Comparison of ENCODE assay signal across 17 mouse cellular contexts in the genomic region with DNA sequence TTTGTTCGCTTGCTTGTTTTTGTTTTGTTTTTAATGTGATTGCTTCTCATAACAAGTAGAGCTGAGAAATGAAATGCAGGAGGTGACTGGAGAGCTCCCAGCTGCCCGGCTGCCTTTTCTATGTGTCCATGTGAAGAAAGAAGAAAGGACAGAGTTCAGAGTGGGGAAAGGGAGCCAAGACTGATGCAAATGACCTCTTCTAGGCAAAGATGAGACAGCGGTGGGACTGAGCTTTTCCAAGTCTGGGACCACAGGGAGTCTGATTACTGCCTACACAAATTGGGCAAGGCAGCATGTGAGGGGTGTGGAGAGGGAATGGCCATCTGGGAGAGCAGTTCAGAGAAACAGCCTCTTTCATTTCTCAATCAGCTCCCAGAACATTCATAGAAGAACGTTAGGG. TPM values are rescaled to one million over a fixed set of nuclear protein-coding genes. Genes with fewer than 3 reads are reported as not detected.
DNase-seq lines count a peak whose midpoint lies in the region; ATAC-seq and TF ChIP-seq lines count a peak whose summit lies in the region.
"Had no signal": no experiment of that assay in that cellular context is flagged by ENCODE, and none has a peak within 500 bp of the region (broad histone marks: within the 10 kb centered on the region; RNA-seq: fewer than 3 reads in every experiment).

No protein-coding gene starts in this region.

- H3K4me1 ChIP-seq in lung, postnatal 0 days (ENCODE audit: insufficient read depth, low read depth, low read length) = no peaks in the 10 kb centered on the region
- H3K4me1 ChIP-seq: heart, embryonic 10.5 days; intestine, embryonic 15.5 days had no signal

- H3K36me3 ChIP-seq in lung, postnatal 0 days (ENCODE audit: insufficient read depth, low read length) = no peaks in the 10 kb centered on the region
- H3K36me3 ChIP-seq: heart, embryonic 10.5 days; hindbrain, embryonic 10.5 days; intestine, embryonic 15.5 days had no signal

- 0 out of 2 replicates have a peak, but pooled peaks have one; percentile 10 for TF ChIP-seq EP300 in lung, postnatal 0 days (IDR thresholded peaks at IDR 0.05)

- H3K9ac ChIP-seq in lung, postnatal 0 days (replicated peaks; ENCODE audit: low read depth) = no peak overlapping the region
- H3K9ac ChIP-seq: forebrain, embryonic 13.5 days; forebrain, postnatal 0 days; hindbrain, embryonic 14.5 days; intestine, embryonic 15.5 days had no signal

- no peaks in the 10 kb centered on the region for H3K9me3 ChIP-seq in lung, postnatal 0 days (ENCODE audit: low read length)
- H3K9me3 ChIP-seq: forebrain, embryonic 13.5 days; heart, embryonic 10.5 days; hindbrain, embryonic 10.5 days; intestine, embryonic 15.5 days had no signal

- no peak for TF ChIP-seq CTCF in lung, postnatal 0 days (IDR thresholded peaks at IDR 0.05)

- intact Hi-C loops in gastrocnemius, postnatal 14 days (cut with DNase I; ENCODE audit: low total_unique reads) = no loop called here

- H3K4me3 ChIP-seq in lung, postnatal 0 days (ENCODE audit: low read depth, low read length) = no peak overlapping the region
- H3K4me3 ChIP-seq: forebrain, embryonic 13.5 days; heart, embryonic 10.5 days; hindbrain, embryonic 10.5 days; intestine, embryonic 15.5 days had no signal

- 57% methylated on average over 4 of the region's 4 CpGs for WGBS in lung, postnatal 0 days

- no peaks in the 10 kb centered on the region for H3K27me3 ChIP-seq in lung, postnatal 0 days (replicated peaks; ENCODE audit: insufficient read depth, low read length)
- H3K27me3 ChIP-seq: forebrain, embryonic 13.5 days; intestine, embryonic 15.5 days had no signal

- ATAC-seq in lung, postnatal 0 days = peak; percentile 88
- ATAC-seq: forebrain, embryonic 13.5 days; forebrain, postnatal 0 days; intestine, embryonic 15.5 days had no signal

- DNase-seq in gastrocnemius, postnatal 25 days = peak; percentile 37
- DNase-seq in gastrocnemius, postnatal 14 days = no peak
- DNase-seq in lung, postnatal 0 days (ENCODE audit: low spot score) = peak; percentile 86
- DNase-seq in lung, postnatal 14 days = no peak
- DNase-seq in adipocyte (ENCODE audit: low spot score) = peak; percentile 49
- DNase-seq in skeletal muscle tissue, adult 2 months (ENCODE audit: low read depth, low spot score) = peak; percentile 38
- DNase-seq in kidney, postnatal 14 days = no peak
- DNase-seq: adrenal gland, postnatal 14 days; cerebellum, adult 11-12 months; cerebellum, adult 9-10 months; cerebellum, postnatal 25 days; forebrain, postnatal 0 days had no signal

- H3K4me2 ChIP-seq in lung, postnatal 0 days (replicated peaks; ENCODE audit: low read depth, low read length) = no peak overlapping the region
- H3K4me2 ChIP-seq: forebrain, embryonic 13.5 days; hindbrain, embryonic 14.5 days; intestine, embryonic 15.5 days had no signal

- H3K27ac ChIP-seq in lung, postnatal 0 days (ENCODE audit: low read length) = no peak overlapping the region
- H3K27ac ChIP-seq: forebrain, embryonic 13.5 days; heart, embryonic 10.5 days; hindbrain, embryonic 10.5 days; hindbrain, embryonic 14.5 days; intestine, embryonic 15.5 days had no signal

RNA-seq across cellular contexts. Expression of a gene that starts 13.3 kb away (rescaled TPM):
- 10 to 100 TPM; 27.2 to 35.6 TPM for total RNA-seq in gastrocnemius, postnatal 25 days (2021)
- total RNA-seq in gastrocnemius, postnatal 14 days (2021) = 10 to 100 TPM; 29.7 to 34.8 TPM
- 15.1 and 18.4 TPM in 2 replicates for polyA plus RNA-seq in lung, postnatal 0 days (2015; fragmentation: Nextera tagmentation; extraction: Ambion mirVana)

Comparison
In these comparisons a context has a peak if more than half of its experiments do, and no peak if none do; other contexts are left out.
1. DNase-seq: peak in gastrocnemius, postnatal 25 days (single experiment), lung, postnatal 0 days (single experiment), adipocyte (single experiment) and skeletal muscle tissue, adult 2 months (single experiment); none in gastrocnemius, postnatal 14 days (single experiment), lung, postnatal 14 days (single experiment) and kidney, postnatal 14 days (single experiment).